Mouse (Mus musculus): ENCODE measurements around the gene Ppm1b. TPM values are rescaled to one million over a fixed set of nuclear protein-coding genes. Genes with fewer than 3 reads are reported as not detected.

Ppm1b gene
- polyA plus RNA-seq, 1 experiment from 2014 or later: 21.6 TPM

GRCm38 (mm10) chr17:84942358-84943032 is 14.0 kb upstream of the Ppm1b start:
- 90% methylated on average over 6 of the region's 10 CpGs for WGBS (ENCODE audit: missing documents)
- no peaks in the 10 kb centered on the region for H3K36me3 ChIP-seq (ENCODE audit: inconsistent target)
- H3K4me3 ChIP-seq (ENCODE audit: inconsistent target): no peak overlapping the region
- no peaks in the 10 kb centered on the region for H3K79me2 ChIP-seq (ENCODE audit: inconsistent target)
- H3K27ac ChIP-seq: no peak overlapping the region

- H3K4me3 ChIP-seq (ENCODE audit: inconsistent target): no peak overlapping the region
- H3K79me2 ChIP-seq (ENCODE audit: inconsistent target): no peaks in the 10 kb centered on the region
- H3K27ac ChIP-seq: no peak overlapping the region
- 82% methylated on average over 2 of the region's 2 CpGs for WGBS (ENCODE audit: missing documents)
- no peaks in the 10 kb centered on the region for H3K36me3 ChIP-seq (ENCODE audit: inconsistent target)
Observed at GRCm38 (mm10) chr17:84943033-84943393, 13.5 kb upstream of the Ppm1b start.

GRCm38 (mm10) chr17:84944348-84944747 is 12.2 kb upstream of the Ppm1b start:
- H3K79me2 ChIP-seq (ENCODE audit: inconsistent target): no peaks in the 10 kb centered on the region
- WGBS (ENCODE audit: missing documents): 95% methylated on average over 6 of the region's 6 CpGs
- no peak overlapping the region for H3K27ac ChIP-seq

GRCm38 (mm10) chr17:84952521-84952920 is 4.0 kb upstream of the Ppm1b start:
- Histone ChIP-seq H3K79me2 (ENCODE audit: inconsistent target) (no peaks in the 10 kb centered on the region), H3K4me3 (ENCODE audit: inconsistent target) (no peak overlapping the region), H3K27ac (no peak overlapping the region), H3K36me3 (ENCODE audit: inconsistent target) (no peaks in the 10 kb centered on the region)
- WGBS (ENCODE audit: missing documents): 99% methylated on average over 5 of the region's 5 CpGs

More at GRCm38 (mm10) chr17:84944348-84944747, 12.2 kb upstream of the Ppm1b start:
- H3K36me3 ChIP-seq (ENCODE audit: inconsistent target): no peaks in the 10 kb centered on the region
- H3K4me3 ChIP-seq (ENCODE audit: inconsistent target): no peak overlapping the region

GRCm38 (mm10) chr17:84953776-84954175 is 2.8 kb upstream of the Ppm1b start:
- 92% methylated on average over 5 of the region's 5 CpGs for WGBS (ENCODE audit: missing documents)
- Histone ChIP-seq H3K36me3 (ENCODE audit: inconsistent target) (no peaks in the 10 kb centered on the region), H3K79me2 (ENCODE audit: inconsistent target) (peaks cover 3% of the 10 kb centered on the region), H3K4me3 (ENCODE audit: inconsistent target) (no peak overlapping the region), H3K27ac (no peak overlapping the region)

GRCm38 (mm10) chr17:84954881-84955280 is 1.7 kb upstream of the Ppm1b start:
- H3K27ac ChIP-seq: no peak overlapping the region
- 90% methylated on average over 5 of the region's 5 CpGs for WGBS (ENCODE audit: missing documents)
- no peak overlapping the region for H3K4me3 ChIP-seq (ENCODE audit: inconsistent target)
- H3K79me2 ChIP-seq (ENCODE audit: inconsistent target): peaks cover 14% of the 10 kb centered on the region
- H3K36me3 ChIP-seq (ENCODE audit: inconsistent target): no peaks in the 10 kb centered on the region

GRCm38 (mm10) chr17:84956931-84957486 is 468 bp downstream of the Ppm1b start:
- H3K36me3 ChIP-seq (ENCODE audit: inconsistent target): no peaks in the 10 kb centered on the region
- peaks cover 36% of the 10 kb centered on the region for H3K79me2 ChIP-seq (ENCODE audit: inconsistent target)
- peak overlapping the region; percentile 66 for H3K27ac ChIP-seq
- H3K4me3 ChIP-seq (ENCODE audit: inconsistent target): peak overlapping the region; percentile 73
- WGBS (ENCODE audit: missing documents): under 1% methylated on average over 24 of the region's 24 CpGs

- under 1% methylated on average over 45 of the region's 55 CpGs for WGBS (ENCODE audit: missing documents)
- Histone ChIP-seq H3K79me2 (ENCODE audit: inconsistent target) (peaks cover 42% of the 10 kb centered on the region), H3K36me3 (ENCODE audit: inconsistent target) (no peaks in the 10 kb centered on the region), H3K27ac (peak overlapping the region; percentile 66), H3K4me3 (ENCODE audit: inconsistent target) (peak overlapping the region; percentile 73)
Observed at GRCm38 (mm10) chr17:84957487-84958259, 1.1 kb downstream of the Ppm1b start.

GRCm38 (mm10) chr17:84958411-84958911 is 1.9 kb downstream of the Ppm1b start:
- Histone ChIP-seq H3K27ac (no peak overlapping the region), H3K4me3 (ENCODE audit: inconsistent target) (peak overlapping the region; percentile 61), H3K36me3 (ENCODE audit: inconsistent target) (no peaks in the 10 kb centered on the region), H3K79me2 (ENCODE audit: inconsistent target) (peaks cover 50% of the 10 kb centered on the region)
- WGBS (ENCODE audit: missing documents): 0% methylated on average over 49 of the region's 52 CpGs

- Histone ChIP-seq H3K27ac (no peak overlapping the region), H3K4me3 (ENCODE audit: inconsistent target) (peak overlapping the region; percentile 61), H3K79me2 (ENCODE audit: inconsistent target) (peaks cover 57% of the 10 kb centered on the region), H3K36me3 (ENCODE audit: inconsistent target) (no peaks in the 10 kb centered on the region)
- WGBS (ENCODE audit: missing documents): 28% methylated on average over 6 of the region's 6 CpGs
Observed at GRCm38 (mm10) chr17:84958986-84959664, 2.6 kb downstream of the Ppm1b start.

GRCm38 (mm10) chr17:84959665-84960020 is 3.1 kb downstream of the Ppm1b start:
- Histone ChIP-seq H3K4me3 (ENCODE audit: inconsistent target) (no peak overlapping the region), H3K36me3 (ENCODE audit: inconsistent target) (no peaks in the 10 kb centered on the region), H3K27ac (no peak overlapping the region), H3K79me2 (ENCODE audit: inconsistent target) (peaks cover 62% of the 10 kb centered on the region)
- WGBS (ENCODE audit: missing documents): 65% methylated on average over 3 of the region's 3 CpGs

- Histone ChIP-seq H3K27ac (no peak overlapping the region), H3K36me3 (ENCODE audit: inconsistent target) (no peaks in the 10 kb centered on the region), H3K4me3 (ENCODE audit: inconsistent target) (no peak overlapping the region), H3K79me2 (ENCODE audit: inconsistent target) (peaks cover 67% of the 10 kb centered on the region)
- WGBS (ENCODE audit: missing documents): 96% methylated on average over 4 of the region's 4 CpGs
Observed at GRCm38 (mm10) chr17:84960136-84960535, 3.6 kb downstream of the Ppm1b start.

- Histone ChIP-seq H3K36me3 (ENCODE audit: inconsistent target) (no peaks in the 10 kb centered on the region), H3K79me2 (ENCODE audit: inconsistent target) (peaks cover 86% of the 10 kb centered on the region), H3K4me3 (ENCODE audit: inconsistent target) (no peak overlapping the region), H3K27ac (no peak overlapping the region)
- WGBS (ENCODE audit: missing documents): 97% methylated on average over 3 of the region's 4 CpGs
Observed at GRCm38 (mm10) chr17:84962046-84962445, 5.5 kb downstream of the Ppm1b start.

GRCm38 (mm10) chr17:84963651-84964050 is 7.1 kb downstream of the Ppm1b start:
- no peak overlapping the region for H3K4me3 ChIP-seq (ENCODE audit: inconsistent target)
- H3K36me3 ChIP-seq (ENCODE audit: inconsistent target): no peaks in the 10 kb centered on the region
- WGBS (ENCODE audit: missing documents): 93% methylated on average over 4 of the region's 6 CpGs
- H3K79me2 ChIP-seq (ENCODE audit: inconsistent target): peaks cover 100% of the 10 kb centered on the region
- no peak overlapping the region for H3K27ac ChIP-seq
